Mouse (Mus musculus) thymus, adult 2 months (tissue): ENCODE data around the gene Hdac8. TPM values are rescaled to one million over a fixed set of nuclear protein-coding genes. Genes with fewer than 3 reads are reported as not detected.

ENCODE experiments used
- DNase-seq: peaks from one replicate; pipeline ENCODE4 v3.0.0; 2021
- H3K27ac ChIP-seq: fragments of 200-500 bp; 2 replicates; pipeline ENCODE4 v1.5.1; 2012; ENCODE audit warnings: low read length, control low read depth; ENCODE audit not compliant: control insufficient read depth, insufficient read depth
- H3K27me3 ChIP-seq: fragments of 200-500 bp; 2 replicates; pipeline ENCODE4 v1.6.1; 2012; ENCODE audit warnings: mild to moderate bottlenecking, low read length, moderate library complexity, mixed read lengths; ENCODE audit not compliant: control insufficient read depth, insufficient read depth
- H3K36me3 ChIP-seq: fragments of 200-500 bp; 2 replicates; pipeline ENCODE4 v1.6.1; 2012; ENCODE audit warnings: mild to moderate bottlenecking, low read length, moderate library complexity; ENCODE audit not compliant: control insufficient read depth, insufficient read depth
- H3K4me1 ChIP-seq: fragments of 200-500 bp; replicated peaks from 2 replicates; pipeline ENCODE4 v1.6.1; 2012; ENCODE audit warnings: low read length; ENCODE audit not compliant: control insufficient read depth, insufficient read depth
- H3K4me3 ChIP-seq: fragments of 200-500 bp; 2 replicates; pipeline ENCODE4 v1.5.1; 2012; ENCODE audit warnings: mild to moderate bottlenecking, low read length, control low read depth, moderate library complexity; ENCODE audit not compliant: control insufficient read depth, insufficient read depth
- CTCF ChIP-seq: fragments of 200-500 bp; IDR thresholded peaks from 2 replicates; pipeline ENCODE4 v1.5.1; 2012; ENCODE audit warnings: mild to moderate bottlenecking, control low read depth, low read length, moderate library complexity, borderline replicate concordance; ENCODE audit not compliant: control insufficient read depth, poor library complexity, insufficient read depth; ENCODE audit errors: extremely low read depth
- POLR2A ChIP-seq: fragments of 200-500 bp; IDR thresholded peaks from 2 replicates; pipeline ENCODE4 v1.6.1; 2012; ENCODE audit warnings: mild to moderate bottlenecking, low read length, control low read depth, moderate library complexity; ENCODE audit not compliant: control insufficient read depth, poor library complexity, insufficient read depth; ENCODE audit errors: extremely low read depth
- WGBS: fragments of 180-500 bp; shearing (Covaris S2); methylation state at CpG from one replicate; pipeline ENCODE4 v1.1.7; 2018; 5-methylcytosine and 5-hydroxymethylcytosine counted together
- polyA plus RNA-seq: library from polyadenylated mRNA; depleted of rRNA; stranded (reverse); fragments of >200 nt; gene quantifications from 2 replicates; pipeline ENCODE4 v1.2.3, GENCODE M21; 2012

Hdac8 gene
- polyA plus RNA-seq, 1 experiment, result 6.7 TPM

GRCm38 (mm10) chrX:102339396-102340155 is 165.6 kb downstream of the Hdac8 start:
- 75% methylated on average over 8 of the region's 8 CpGs for WGBS
- Histone ChIP-seq H3K36me3 (no peaks in the 10 kb centered on the region), H3K4me3 (no peak overlapping the region), H3K27ac (no peak overlapping the region), H3K27me3 (no peaks in the 10 kb centered on the region), H3K4me1 (no peaks in the 10 kb centered on the region)
- TF ChIP-seq CTCF, result no peak
- no peak for TF ChIP-seq POLR2A
- no peak for DNase-seq

- Histone ChIP-seq H3K27ac (no peak overlapping the region), H3K27me3 (no peaks in the 10 kb centered on the region), H3K36me3 (no peaks in the 10 kb centered on the region), H3K4me3 (no peak overlapping the region), H3K4me1 (no peaks in the 10 kb centered on the region)
- TF ChIP-seq CTCF, result no peak
- 90% methylated on average over 3 of the region's 3 CpGs for WGBS
- no peak for DNase-seq
Observed at GRCm38 (mm10) chrX:102319696-102320095, 185.5 kb downstream of the Hdac8 start.

- no peak for TF ChIP-seq POLR2A
- no peak for TF ChIP-seq CTCF
- DNase-seq, result no peak
- H3K27ac ChIP-seq, result no peak overlapping the region
- H3K4me1 ChIP-seq, result no peaks in the 10 kb centered on the region
- H3K27me3 ChIP-seq, result no peaks in the 10 kb centered on the region
- no peaks in the 10 kb centered on the region for H3K36me3 ChIP-seq
- H3K4me3 ChIP-seq, result no peak overlapping the region
Observed at GRCm38 (mm10) chrX:102319252-102319651, 185.9 kb downstream of the Hdac8 start.

- H3K27me3 ChIP-seq, result no peaks in the 10 kb centered on the region
- H3K27ac ChIP-seq, result no peak overlapping the region
- WGBS, result 99% methylated on average over 5 of the region's 5 CpGs
- no peaks in the 10 kb centered on the region for H3K4me1 ChIP-seq
- no peaks in the 10 kb centered on the region for H3K36me3 ChIP-seq
- H3K4me3 ChIP-seq, result no peak overlapping the region
- TF ChIP-seq POLR2A, result no peak
- no peak for TF ChIP-seq CTCF
- DNase-seq, result no peak
Observed at GRCm38 (mm10) chrX:102318782-102319181, 186.4 kb downstream of the Hdac8 start.

GRCm38 (mm10) chrX:102311119-102311518 is 194.0 kb downstream of the Hdac8 start:
- 98% methylated on average over 3 of the region's 3 CpGs for WGBS

GRCm38 (mm10) chrX:102307511-102307910 is 197.6 kb downstream of the Hdac8 start:
- Histone ChIP-seq H3K27ac (no peak overlapping the region), H3K36me3 (no peaks in the 10 kb centered on the region), H3K4me3 (no peak overlapping the region), H3K4me1 (no peaks in the 10 kb centered on the region), H3K27me3 (no peaks in the 10 kb centered on the region)
- no peak for DNase-seq
- WGBS, result 97% methylated on average over 5 of the region's 5 CpGs
- no peak for TF ChIP-seq CTCF
- no peak for TF ChIP-seq POLR2A

More at GRCm38 (mm10) chrX:102311119-102311518, 194.0 kb downstream of the Hdac8 start:
- Histone ChIP-seq H3K36me3 (no peaks in the 10 kb centered on the region), H3K4me1 (no peaks in the 10 kb centered on the region), H3K4me3 (no peak overlapping the region), H3K27ac (no peak overlapping the region), H3K27me3 (no peaks in the 10 kb centered on the region)
- no peak for TF ChIP-seq POLR2A
- no peak for TF ChIP-seq CTCF
- no peak for DNase-seq

GRCm38 (mm10) chrX:102305806-102306205 is 199.4 kb downstream of the Hdac8 start:
- TF ChIP-seq CTCF (no peak), POLR2A (no peak)
- Histone ChIP-seq H3K36me3 (no peaks in the 10 kb centered on the region), H3K4me3 (no peak overlapping the region), H3K27ac (no peak overlapping the region), H3K4me1 (no peaks in the 10 kb centered on the region), H3K27me3 (no peaks in the 10 kb centered on the region)
- no peak for DNase-seq
- 100% methylated on average over 4 of the region's 4 CpGs for WGBS
